Mouse (Mus musculus): ENCODE data around the gene Chst2. TPM values are rescaled to one million over a fixed set of nuclear protein-coding genes. Genes with fewer than 3 reads are reported as not detected.

Chst2 gene
- polyA plus RNA-seq, 2 experiments, result 0.21 to 0.36 TPM

DNA sequence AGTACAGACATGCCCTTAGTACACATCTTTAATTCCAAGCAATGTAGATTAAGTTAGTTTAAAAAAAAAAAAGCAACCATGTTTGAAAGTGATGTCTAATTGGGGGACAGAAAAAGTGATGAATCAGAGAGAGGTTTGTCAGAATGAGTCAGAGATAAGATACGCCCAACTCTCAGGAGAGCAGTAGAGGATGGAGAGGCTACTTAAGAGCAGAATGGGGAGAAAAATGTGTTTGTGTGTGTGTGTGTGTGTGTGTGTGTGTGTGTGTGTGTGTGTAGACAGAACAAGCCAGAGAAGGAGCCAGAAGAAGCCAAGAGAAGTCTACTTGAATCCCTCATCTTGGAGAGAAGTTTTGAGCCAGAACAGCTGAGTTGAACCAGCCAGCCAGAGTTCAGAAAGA, 32.8 kb downstream of the Chst2 start:
- Histone ChIP-seq H3K4me3 (ENCODE audit: insufficient read depth in 1 of 2, low read depth in 2 of 2, low read length in 2 of 2) (no peak overlapping the region), H3K9ac (replicated peaks) (no peak overlapping the region), H3K27ac (no peak overlapping the region), H3K9me3 (ENCODE audit: control insufficient read depth, low read length) (no peaks in the 10 kb centered on the region), H3K27me3 (ENCODE audit: control insufficient read depth, insufficient read depth, low read length) (no peaks in the 10 kb centered on the region), H3K4me1 (replicated peaks; ENCODE audit: control insufficient read depth in 2 of 2, insufficient read depth in 2 of 2, low read length in 1 of 2) (no peaks in the 10 kb centered on the region), H3K4me2 (ENCODE audit: low read depth) (no peak overlapping the region), H3K36me3 (replicated peaks; ENCODE audit: control insufficient read depth, insufficient read depth, low read depth) (no peaks in the 10 kb centered on the region)
- TF ChIP-seq CTCF (IDR thresholded peaks at IDR 0.05; ENCODE audit: low read depth), result no peak
- no peak for TF ChIP-seq EP300 (IDR thresholded peaks at IDR 0.05; ENCODE audit: low read depth)
- no peak for DNase-seq (ENCODE audit: low read depth in 3 of 3, low spot score in 3 of 3)
- ATAC-seq (ENCODE audit: insufficient read depth), result no peak
- WGBS (ENCODE audit: insufficient replicate concordance), result 67% methylated on average over 1 of the region's 1 CpGs

DNA sequence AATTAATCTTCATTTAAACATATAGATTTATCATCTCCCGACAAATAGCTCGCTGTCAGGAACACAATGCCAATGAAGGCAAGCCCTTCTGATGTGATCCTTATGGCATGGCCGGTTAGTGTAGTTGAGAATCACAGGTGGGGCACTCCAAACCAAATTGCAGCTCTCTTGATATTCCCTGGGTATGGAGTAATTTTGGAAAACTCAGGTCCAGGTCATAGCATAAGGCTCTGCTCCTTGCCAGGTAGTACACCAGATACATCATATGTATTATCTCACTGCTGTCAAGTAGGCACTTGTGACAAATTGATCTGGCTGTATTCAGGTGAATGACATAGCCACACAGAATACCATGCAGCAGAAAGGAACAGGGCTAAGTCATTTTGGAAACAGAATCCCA, 40.6 kb downstream of the Chst2 start:
- Histone ChIP-seq H3K9ac (replicated peaks) (no peak overlapping the region), H3K27me3 (ENCODE audit: control insufficient read depth, insufficient read depth, low read length) (no peaks in the 10 kb centered on the region), H3K4me3 (ENCODE audit: insufficient read depth in 1 of 2, low read depth in 2 of 2, low read length in 2 of 2) (no peak overlapping the region), H3K27ac (no peak overlapping the region), H3K9me3 (ENCODE audit: control insufficient read depth, low read length) (no peaks in the 10 kb centered on the region), H3K4me2 (ENCODE audit: low read depth) (no peak overlapping the region), H3K36me3 (replicated peaks; ENCODE audit: control insufficient read depth, insufficient read depth, low read depth) (no peaks in the 10 kb centered on the region), H3K4me1 (replicated peaks; ENCODE audit: control insufficient read depth in 2 of 2, insufficient read depth in 2 of 2, low read length in 1 of 2) (no peaks in the 10 kb centered on the region)
- DNase-seq (ENCODE audit: low read depth in 3 of 3, low spot score in 3 of 3) (no peak), ATAC-seq (ENCODE audit: insufficient read depth) (no peak)
- 67% methylated on average over 3 of the region's 3 CpGs for WGBS (ENCODE audit: insufficient replicate concordance)
- TF ChIP-seq CTCF (IDR thresholded peaks at IDR 0.05; ENCODE audit: low read depth) (no peak), EP300 (IDR thresholded peaks at IDR 0.05; ENCODE audit: low read depth) (no peak)

- no peak for TF ChIP-seq EP300 (IDR thresholded peaks at IDR 0.05; ENCODE audit: low read depth)
- no peak for TF ChIP-seq CTCF (IDR thresholded peaks at IDR 0.05; ENCODE audit: low read depth)
- Histone ChIP-seq H3K36me3 (replicated peaks; ENCODE audit: control insufficient read depth, insufficient read depth, low read depth) (no peaks in the 10 kb centered on the region), H3K27ac (no peak overlapping the region), H3K27me3 (ENCODE audit: control insufficient read depth, insufficient read depth, low read length) (no peaks in the 10 kb centered on the region), H3K9ac (replicated peaks) (no peak overlapping the region), H3K4me1 (replicated peaks; ENCODE audit: control insufficient read depth in 2 of 2, insufficient read depth in 2 of 2, low read length in 1 of 2) (no peaks in the 10 kb centered on the region), H3K9me3 (ENCODE audit: control insufficient read depth, low read length) (no peaks in the 10 kb centered on the region), H3K4me2 (ENCODE audit: low read depth) (no peak overlapping the region), H3K4me3 (ENCODE audit: insufficient read depth in 1 of 2, low read depth in 2 of 2, low read length in 2 of 2) (no peak overlapping the region)
- ATAC-seq (ENCODE audit: insufficient read depth) (no peak), DNase-seq (ENCODE audit: low read depth in 3 of 3, low spot score in 3 of 3) (no peak)
- 31% methylated on average over 5 of the region's 5 CpGs for WGBS (ENCODE audit: insufficient replicate concordance)
Measured at GRCm38 (mm10) chr9:95353829-95354391, 52.6 kb downstream of the Chst2 start.

GRCm38 (mm10) chr9:95351968-95352367, 54.6 kb downstream of the Chst2 start:
- Histone ChIP-seq H3K4me2 (ENCODE audit: low read depth) (no peak overlapping the region), H3K9me3 (ENCODE audit: control insufficient read depth, low read length) (no peaks in the 10 kb centered on the region), H3K36me3 (replicated peaks; ENCODE audit: control insufficient read depth, insufficient read depth, low read depth) (no peaks in the 10 kb centered on the region), H3K9ac (replicated peaks) (no peak overlapping the region), H3K4me1 (replicated peaks; ENCODE audit: control insufficient read depth in 2 of 2, insufficient read depth in 2 of 2, low read length in 1 of 2) (no peaks in the 10 kb centered on the region), H3K27me3 (ENCODE audit: control insufficient read depth, insufficient read depth, low read length) (no peaks in the 10 kb centered on the region), H3K27ac (no peak overlapping the region), H3K4me3 (ENCODE audit: insufficient read depth in 1 of 2, low read depth in 2 of 2, low read length in 2 of 2) (no peak overlapping the region)
- TF ChIP-seq CTCF (IDR thresholded peaks at IDR 0.05; ENCODE audit: low read depth) (no peak), EP300 (IDR thresholded peaks at IDR 0.05; ENCODE audit: low read depth) (no peak)
- DNase-seq (ENCODE audit: low read depth in 3 of 3, low spot score in 3 of 3) (no peak), ATAC-seq (ENCODE audit: insufficient read depth) (no peak)
- WGBS (ENCODE audit: insufficient replicate concordance), result 62% methylated on average over 2 of the region's 2 CpGs

DNA sequence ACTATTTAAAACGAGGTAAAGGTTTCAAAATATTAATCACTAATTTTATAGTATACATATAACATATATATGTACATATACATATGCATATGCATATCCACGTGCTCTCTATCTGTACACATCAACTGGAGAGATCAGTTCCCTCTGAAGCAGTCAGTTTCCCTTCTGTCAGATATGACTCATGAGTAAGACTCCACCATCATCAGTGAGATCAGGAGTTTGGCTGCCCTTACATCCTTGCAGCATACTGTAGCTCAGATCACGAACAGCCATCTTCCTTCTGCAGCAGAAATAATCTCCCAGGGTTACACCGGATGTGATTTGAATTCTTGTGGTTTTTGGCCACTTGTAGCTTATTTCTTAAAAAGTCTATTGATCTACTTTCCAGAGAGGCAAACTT, 56.0 kb downstream of the Chst2 start:
- 38% methylated on average over 4 of the region's 4 CpGs for WGBS (ENCODE audit: insufficient replicate concordance)
- ATAC-seq (ENCODE audit: insufficient read depth), result no peak
- TF ChIP-seq CTCF (IDR thresholded peaks at IDR 0.05; ENCODE audit: low read depth) (no peak), EP300 (IDR thresholded peaks at IDR 0.05; ENCODE audit: low read depth) (no peak)
- no peak overlapping the region for H3K9ac ChIP-seq (replicated peaks)
- no peaks in the 10 kb centered on the region for H3K4me1 ChIP-seq (replicated peaks; ENCODE audit: control insufficient read depth in 2 of 2, insufficient read depth in 2 of 2, low read length in 1 of 2)
- H3K27ac ChIP-seq, result no peak overlapping the region
- no peak overlapping the region for H3K4me2 ChIP-seq (ENCODE audit: low read depth)
- H3K9me3 ChIP-seq (ENCODE audit: control insufficient read depth, low read length), result no peaks in the 10 kb centered on the region
- no peak for DNase-seq (ENCODE audit: low read depth in 3 of 3, low spot score in 3 of 3)
- H3K4me3 ChIP-seq (ENCODE audit: insufficient read depth in 1 of 2, low read depth in 2 of 2, low read length in 2 of 2), result no peak overlapping the region
- H3K36me3 ChIP-seq (replicated peaks; ENCODE audit: control insufficient read depth, insufficient read depth, low read depth), result no peaks in the 10 kb centered on the region
- H3K27me3 ChIP-seq (ENCODE audit: control insufficient read depth, insufficient read depth, low read length), result no peaks in the 10 kb centered on the region

Other genes starting within 250 kb of the Chst2 start
- gene U2surp, start 105.3 kb upstream of the Chst2 start, polyA plus RNA-seq (2012; rRNA removed), result 5.5 and 12.4 TPM in 2 replicates
- gene U2surp, start 105.3 kb upstream of the Chst2 start, polyA plus RNA-seq (2014; fragmentation: Nextera tagmentation; extraction: Ambion mirVana), result 57.4 and 67.2 TPM in 2 replicates
- gene Paqr9, start 152.9 kb upstream of the Chst2 start, polyA plus RNA-seq (2012; rRNA removed), result 11.9 and 12.2 TPM in 2 replicates
- gene Paqr9, start 152.9 kb upstream of the Chst2 start, polyA plus RNA-seq (2014; fragmentation: Nextera tagmentation; extraction: Ambion mirVana), result 7.5 and 10.7 TPM in 2 replicates
- 0.57 and 1.4 TPM in 2 replicates for gene Pcolce2, start 230.9 kb upstream of the Chst2 start, polyA plus RNA-seq (2012; rRNA removed)
- 6.7 and 6.9 TPM in 2 replicates for gene Pcolce2, start 230.9 kb upstream of the Chst2 start, polyA plus RNA-seq (2014; fragmentation: Nextera tagmentation; extraction: Ambion mirVana)

Data from liver, embryonic 14.5 days (tissue).